Mouse (Mus musculus) hindbrain, embryonic 15.5 days (tissue): ENCODE data around the gene Tmem150a. TPM values are rescaled to one million over a fixed set of nuclear protein-coding genes. Genes with fewer than 3 reads are reported as not detected.

Source experiments
- ATAC-seq: fragments of 200-750 bp; cut with Nextera tagmentation; 2 replicates; pipeline ENCODE4 v1.8.0; 2017; ENCODE audit warnings: low read depth, moderate number of reproducible peaks, moderate TSS enrichment; ENCODE audit not compliant: low FRiP score
- H3K27ac ChIP-seq: fragments of 300-500 bp; sonication (generic); replicated peaks from 2 replicates; pipeline ENCODE4 v1.5.1; 2015; ENCODE audit warnings: mild to moderate bottlenecking, inconsistent platforms
- H3K27me3 ChIP-seq: fragments of 300-500 bp; sonication (generic); 2 replicates; pipeline ENCODE4 v1.6.1; 2015; ENCODE audit warnings: control low read depth, inconsistent platforms
- H3K36me3 ChIP-seq: fragments of 300-500 bp; sonication (generic); 2 replicates; pipeline ENCODE4 v1.6.1; 2015; ENCODE audit warnings: control low read depth, inconsistent platforms
- H3K4me1 ChIP-seq: fragments of 300-500 bp; sonication (generic); replicated peaks from 2 replicates; pipeline ENCODE4 v1.6.1; 2015; ENCODE audit warnings: control low read depth, inconsistent platforms
- H3K4me2 ChIP-seq: fragments of 300-500 bp; sonication (generic); 2 replicates; pipeline ENCODE4 v1.6.1; 2015; ENCODE audit warnings: moderate library complexity, mild to moderate bottlenecking, inconsistent platforms
- H3K4me3 ChIP-seq: fragments of 300-500 bp; sonication (generic); 2 replicates; pipeline ENCODE4 v1.5.1; 2015; ENCODE audit warnings: mild to moderate bottlenecking, inconsistent platforms
- H3K9ac ChIP-seq: fragments of 300-500 bp; sonication (generic); 2 replicates; pipeline ENCODE4 v1.6.1; 2015; ENCODE audit warnings: inconsistent platforms
- H3K9me3 ChIP-seq: fragments of 300-500 bp; sonication (generic); 2 replicates; pipeline ENCODE4 v1.6.1; 2016; ENCODE audit warnings: control low read depth, inconsistent platforms
- WGBS: fragments of 180-500 bp; shearing (Covaris S2); methylation state at CpG from one replicate; pipeline ENCODE4 v1.1.7; 2015; 5-methylcytosine and 5-hydroxymethylcytosine counted together
- polyA plus RNA-seq: library from polyadenylated mRNA; unstranded; fragments of >200 nt; fragmentation: Nextera tagmentation; extraction: Ambion mirVana; gene quantifications from 2 replicates; pipeline ENCODE4 v1.2.1, GENCODE M21; 2015

Tmem150a gene
- polyA plus RNA-seq, 1 experiment from 2014 or later = 21.2 TPM

- Histone ChIP-seq H3K4me1 (peaks cover 13% of the 10 kb centered on the region), H3K9ac (no peak overlapping the region), H3K36me3 (no peaks in the 10 kb centered on the region), H3K4me3 (no peak overlapping the region), H3K9me3 (no peaks in the 10 kb centered on the region), H3K27me3 (0 out of 2 replicates have a peak, but pooled peaks cover 2% of the 10 kb centered on the region), H3K4me2 (no peak overlapping the region), H3K27ac (no peak overlapping the region)
- ATAC-seq = no peak
- 66% methylated on average over 3 of the region's 3 CpGs for WGBS
Measured at GRCm38 (mm10) chr6:72366304-72366703, 11.1 kb downstream of the Tmem150a start.

- no peak within 1 kb of the TSS for H3K9ac ChIP-seq
- H3K27ac ChIP-seq = no peak within 1 kb of the TSS
- ATAC-seq = no peak
- no peak within 1 kb of the TSS for H3K4me3 ChIP-seq
- H3K36me3 ChIP-seq = no peaks in the 10 kb centered on the region
- no peak within 1 kb of the TSS for H3K4me2 ChIP-seq
- H3K27me3 ChIP-seq = 0 out of 2 replicates have a peak, but pooled peaks cover 2% of the 10 kb centered on the region
- peaks cover 7% of the 10 kb centered on the region for H3K4me1 ChIP-seq
- H3K9me3 ChIP-seq = no peaks in the 10 kb centered on the region
- 74% methylated on average over 4 of the region's 4 CpGs for WGBS
Measured at GRCm38 (mm10) chr6:72366844-72367443, 11.7 kb downstream of the Tmem150a start, which contains the start of gene Rnf181. Gene Rnf181, minus strand, starts transcription at chr6:72366956.

DNA sequence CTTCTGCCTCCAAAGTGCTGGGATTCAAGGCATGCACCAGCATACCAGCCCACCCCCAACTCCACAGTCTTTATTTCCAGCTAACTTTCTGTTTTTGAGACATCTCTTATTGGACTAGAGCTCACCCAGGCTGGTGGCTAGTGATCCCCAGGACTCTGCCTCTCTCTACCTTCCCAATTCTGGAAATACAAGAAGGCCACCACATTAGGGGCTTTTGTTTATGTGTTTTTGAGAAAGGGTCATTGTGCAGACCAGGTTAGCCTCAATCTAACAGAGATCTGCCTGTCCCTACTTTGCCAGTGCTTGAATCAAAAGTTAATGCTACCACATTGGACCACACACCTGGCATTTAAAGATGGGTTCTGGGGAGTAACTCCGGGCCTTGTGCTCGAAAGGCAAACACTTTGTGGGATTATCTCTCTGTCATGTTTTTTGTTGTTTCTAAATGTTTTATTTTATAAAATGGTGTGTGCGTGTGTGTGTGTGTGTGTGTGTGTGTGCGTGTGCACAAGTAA is 12.3 kb downstream of the Tmem150a start:
- Histone ChIP-seq H3K4me2 (no peak overlapping the region), H3K27ac (no peak overlapping the region), H3K27me3 (0 out of 2 replicates have a peak, but pooled peaks cover 2% of the 10 kb centered on the region), H3K4me1 (peaks cover 7% of the 10 kb centered on the region), H3K9ac (no peak overlapping the region), H3K4me3 (no peak overlapping the region), H3K9me3 (no peaks in the 10 kb centered on the region), H3K36me3 (no peaks in the 10 kb centered on the region)
- 77% methylated on average over 4 of the region's 4 CpGs for WGBS
- no peak for ATAC-seq

DNA sequence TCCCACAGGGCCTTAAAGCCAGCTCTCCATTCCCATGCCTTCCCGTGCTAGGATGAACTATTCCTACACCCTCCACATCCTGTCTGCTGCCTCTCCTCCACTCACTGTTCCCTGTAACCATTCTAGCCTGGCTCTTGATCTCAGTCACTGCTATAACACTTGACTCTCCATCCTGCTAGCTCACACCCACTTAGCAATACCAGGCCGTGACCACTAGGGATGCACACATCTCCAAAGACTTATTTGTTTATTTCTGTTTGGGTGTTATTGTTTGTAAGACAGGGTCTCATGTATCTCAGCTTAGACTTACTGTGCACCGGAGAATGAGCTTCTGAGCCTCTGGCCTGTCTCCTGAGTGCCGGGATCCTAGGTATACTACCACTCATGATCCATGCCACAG is 14.3 kb downstream of the Tmem150a start:
- H3K4me2 ChIP-seq = no peak overlapping the region
- 78% methylated on average over 4 of the region's 4 CpGs for WGBS
- no peak overlapping the region for H3K27ac ChIP-seq
- no peaks in the 10 kb centered on the region for H3K9me3 ChIP-seq
- no peak overlapping the region for H3K9ac ChIP-seq
- ATAC-seq = no peak
- no peaks in the 10 kb centered on the region for H3K36me3 ChIP-seq
- no peaks in the 10 kb centered on the region for H3K27me3 ChIP-seq
- H3K4me1 ChIP-seq = no peaks in the 10 kb centered on the region
- H3K4me3 ChIP-seq = no peak overlapping the region

GRCm38 (mm10) chr6:72370091-72370490 is 14.8 kb downstream of the Tmem150a start:
- H3K4me3 ChIP-seq = no peak overlapping the region
- no peaks in the 10 kb centered on the region for H3K36me3 ChIP-seq
- H3K9ac ChIP-seq = no peak overlapping the region
- no peaks in the 10 kb centered on the region for H3K27me3 ChIP-seq
- WGBS = 90% methylated on average over 12 of the region's 12 CpGs
- H3K27ac ChIP-seq = no peak overlapping the region
- H3K4me2 ChIP-seq = no peak overlapping the region
- no peaks in the 10 kb centered on the region for H3K9me3 ChIP-seq
- H3K4me1 ChIP-seq = no peaks in the 10 kb centered on the region
- ATAC-seq = no peak

DNA sequence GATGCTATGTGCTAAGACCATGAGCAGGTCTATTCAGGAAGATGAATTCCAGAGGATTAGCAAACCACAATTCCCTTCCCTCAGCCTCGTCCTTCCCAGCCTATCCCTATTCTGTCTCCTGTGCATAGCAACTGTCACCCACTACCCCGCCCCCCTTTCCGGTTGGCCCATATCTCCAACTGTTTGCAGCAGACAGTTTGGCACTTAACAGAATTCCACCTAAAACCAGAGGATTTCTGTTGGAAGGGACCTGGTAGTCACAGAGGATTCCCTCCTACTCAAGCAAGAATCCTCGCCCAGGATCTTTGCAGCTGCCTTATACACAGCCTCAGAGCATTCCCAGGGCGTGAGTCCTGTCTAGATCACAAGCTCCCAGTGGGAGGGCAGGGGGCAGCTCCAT is 15.9 kb downstream of the Tmem150a start:
- Histone ChIP-seq H3K36me3 (no peaks in the 10 kb centered on the region), H3K27ac (no peak overlapping the region), H3K9me3 (no peaks in the 10 kb centered on the region), H3K9ac (no peak overlapping the region), H3K4me1 (no peaks in the 10 kb centered on the region), H3K27me3 (no peaks in the 10 kb centered on the region), H3K4me2 (no peak overlapping the region), H3K4me3 (no peak overlapping the region)
- no peak for ATAC-seq
- WGBS = 47% methylated on average over 5 of the region's 5 CpGs

DNA sequence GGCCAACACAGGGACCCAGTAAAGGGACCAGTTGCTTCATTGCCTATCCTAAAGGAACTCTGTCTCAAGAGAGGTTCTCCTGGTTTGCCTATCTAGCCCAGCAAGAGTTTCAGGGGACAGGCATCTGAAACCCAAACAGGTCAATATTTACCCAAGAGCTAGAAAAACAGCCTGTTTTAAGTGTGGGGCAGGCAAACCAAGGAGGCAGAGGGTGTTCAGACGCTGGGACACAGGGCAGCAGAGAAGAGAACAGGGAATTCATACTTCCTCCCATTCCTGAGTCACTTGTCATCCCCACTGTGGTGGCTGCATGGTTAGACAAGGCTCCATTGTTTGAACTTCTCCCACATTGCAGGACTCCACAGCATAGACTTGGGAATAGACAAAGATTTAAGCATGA is 16.3 kb downstream of the Tmem150a start:
- no peaks in the 10 kb centered on the region for H3K4me1 ChIP-seq
- H3K9me3 ChIP-seq = no peaks in the 10 kb centered on the region
- no peak overlapping the region for H3K27ac ChIP-seq
- no peak overlapping the region for H3K4me2 ChIP-seq
- H3K27me3 ChIP-seq = no peaks in the 10 kb centered on the region
- H3K4me3 ChIP-seq = no peak overlapping the region
- H3K9ac ChIP-seq = no peak overlapping the region
- WGBS = 28% methylated on average over 1 of the region's 1 CpGs
- no peaks in the 10 kb centered on the region for H3K36me3 ChIP-seq
- no peak for ATAC-seq

GRCm38 (mm10) chr6:72373184-72373583 is 17.9 kb downstream of the Tmem150a start:
- H3K27ac ChIP-seq = no peak overlapping the region
- H3K9me3 ChIP-seq = no peaks in the 10 kb centered on the region
- 80% methylated on average over 4 of the region's 4 CpGs for WGBS
- no peaks in the 10 kb centered on the region for H3K4me1 ChIP-seq
- no peaks in the 10 kb centered on the region for H3K27me3 ChIP-seq
- no peak overlapping the region for H3K9ac ChIP-seq
- H3K4me3 ChIP-seq = no peak overlapping the region
- H3K4me2 ChIP-seq = no peak overlapping the region
- ATAC-seq = no peak
- H3K36me3 ChIP-seq = no peaks in the 10 kb centered on the region

DNA sequence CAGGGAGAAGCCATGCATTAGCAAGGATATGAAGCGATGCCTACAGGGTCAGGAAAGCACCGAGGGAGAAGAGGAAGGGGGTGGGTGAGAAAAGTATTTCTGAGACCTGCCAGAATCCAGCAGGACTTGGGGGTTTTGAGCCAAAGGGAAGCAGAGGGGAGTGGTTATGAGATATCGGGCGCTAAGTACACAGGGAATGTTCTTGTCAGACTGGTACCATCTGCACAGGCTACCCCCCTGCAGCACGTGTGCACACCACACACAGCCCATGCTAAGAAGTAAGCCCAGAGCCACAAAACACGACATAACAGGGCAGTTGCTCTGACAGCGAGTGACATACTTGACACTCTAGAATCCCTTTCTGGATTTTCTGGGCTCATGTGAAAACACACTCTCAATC is 19.0 kb downstream of the Tmem150a start:
- no peak overlapping the region for H3K4me3 ChIP-seq
- 81% methylated on average over 7 of the region's 7 CpGs for WGBS
- H3K27me3 ChIP-seq = peaks cover 9% of the 10 kb centered on the region; the same call in 1 of the 2 replicates
- ATAC-seq = no peak
- H3K36me3 ChIP-seq = no peaks in the 10 kb centered on the region
- H3K4me2 ChIP-seq = no peak overlapping the region
- no peaks in the 10 kb centered on the region for H3K9me3 ChIP-seq
- no peak overlapping the region for H3K9ac ChIP-seq
- H3K4me1 ChIP-seq = no peaks in the 10 kb centered on the region
- H3K27ac ChIP-seq = no peak overlapping the region

DNA sequence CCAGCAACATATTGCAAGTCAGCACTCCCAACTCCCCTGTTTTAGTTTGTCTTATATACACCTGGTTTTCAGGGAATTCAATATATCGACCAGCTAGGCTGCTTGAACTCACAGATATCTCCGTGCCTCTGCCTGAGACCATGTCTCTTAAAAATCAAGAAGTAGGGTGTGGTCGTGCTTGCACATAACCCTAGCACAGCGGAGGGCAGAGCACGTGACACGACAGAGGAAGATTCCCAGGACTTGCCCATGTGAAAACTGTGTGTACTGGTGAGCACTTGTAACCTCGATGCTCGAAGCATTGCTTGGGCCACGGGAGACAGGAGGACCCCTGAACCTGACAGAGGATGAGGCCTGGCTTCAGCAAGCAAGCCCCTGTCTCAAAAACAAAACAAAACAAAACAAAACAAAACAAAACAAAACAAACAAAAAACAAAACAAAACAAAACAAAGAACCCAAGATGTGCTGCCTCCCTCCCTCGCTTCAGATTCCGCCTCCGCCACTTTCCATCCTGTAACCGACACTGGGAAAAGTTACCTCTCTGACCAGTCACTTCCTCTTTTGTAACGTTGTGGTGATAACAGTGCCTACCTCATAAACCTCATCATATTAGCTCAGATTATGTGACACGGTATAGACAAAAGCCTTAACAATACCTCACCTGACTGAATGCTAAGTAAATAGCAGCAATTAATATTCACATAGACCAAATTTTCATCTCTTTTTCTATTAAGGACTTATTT is 19.7 kb downstream of the Tmem150a start:
- H3K9me3 ChIP-seq = no peaks in the 10 kb centered on the region
- H3K36me3 ChIP-seq = no peaks in the 10 kb centered on the region
- no peak for ATAC-seq
- peaks cover under 1% of the 10 kb centered on the region; the same call in 1 of the 2 replicates for H3K4me1 ChIP-seq
- WGBS = 82% methylated on average over 15 of the region's 15 CpGs
- H3K4me3 ChIP-seq = no peak overlapping the region
- H3K9ac ChIP-seq = no peak overlapping the region
- H3K4me2 ChIP-seq = no peak overlapping the region
- no peak overlapping the region for H3K27ac ChIP-seq
- peaks cover 15% of the 10 kb centered on the region for H3K27me3 ChIP-seq

GRCm38 (mm10) chr6:72378510-72379234 is 23.4 kb downstream of the Tmem150a start:
- Histone ChIP-seq H3K27ac (no peak overlapping the region), H3K36me3 (no peaks in the 10 kb centered on the region), H3K27me3 (peaks cover 24% of the 10 kb centered on the region), H3K4me2 (no peak overlapping the region), H3K4me1 (peaks cover 6% of the 10 kb centered on the region; the same call in 1 of the 2 replicates), H3K4me3 (no peak overlapping the region), H3K9ac (no peak overlapping the region), H3K9me3 (no peaks in the 10 kb centered on the region)
- no peak for ATAC-seq
- WGBS = 88% methylated on average over 8 of the region's 8 CpGs
